Mouse (Mus musculus) retina, postnatal 1 day (tissue): Measurements from ENCODE around the gene Gm13119.
"Not testable (repeated sequence)": the region's sequence is repeated elsewhere in the genome, so short reads cannot be mapped to it uniquely, and the experiment has no call there.

Source experiments
- DNase-seq: peaks from one replicate; pipeline ENCODE4 v3.0.0-alpha.2; 2012

Gene Gm13119

GRCm38 (mm10) chr4:144357642-144358041, at the start of gene Gm13119:
Gene Gm13119, plus strand, starts transcription at chr4:144357942.
- DNase-seq, result not testable (repeated sequence)

- not testable (repeated sequence) for DNase-seq
Observed at GRCm38 (mm10) chr4:144312666-144313460, 44.9 kb upstream of the Gm13119 start.

GRCm38 (mm10) chr4:144329949-144330348, 27.8 kb upstream of the Gm13119 start, which contains the start of gene Gm13128:
Gene Gm13128, plus strand, starts transcription at chr4:144330249.
- not testable (repeated sequence) for DNase-seq

- DNase-seq, result not testable (repeated sequence)
Observed at GRCm38 (mm10) chr4:144335856-144336255, 21.9 kb upstream of the Gm13119 start.

- no peak for DNase-seq
Observed at GRCm38 (mm10) chr4:144377911-144378310, 20.2 kb downstream of the Gm13119 start, which contains the start of gene Pramef20. Gene Pramef20, minus strand, starts transcription at chr4:144377933.

- DNase-seq, result no peak
Observed at GRCm38 (mm10) chr4:144396316-144396715, 38.6 kb downstream of the Gm13119 start.

GRCm38 (mm10) chr4:144402712-144403111, 45.0 kb downstream of the Gm13119 start:
- DNase-seq, result no peak

- no peak for DNase-seq
Observed at GRCm38 (mm10) chr4:144404456-144405086, 46.8 kb downstream of the Gm13119 start.

GRCm38 (mm10) chr4:144406261-144406660, 48.5 kb downstream of the Gm13119 start:
- DNase-seq, result no peak

GRCm38 (mm10) chr4:144408290-144408689, 50.5 kb downstream of the Gm13119 start, which contains the start of gene Pramef12:
Gene Pramef12, minus strand, starts transcription at chr4:144408464.
- no peak for DNase-seq
